10 mouse cellular contexts compared by ENCODE assay signal in the genomic region with DNA sequence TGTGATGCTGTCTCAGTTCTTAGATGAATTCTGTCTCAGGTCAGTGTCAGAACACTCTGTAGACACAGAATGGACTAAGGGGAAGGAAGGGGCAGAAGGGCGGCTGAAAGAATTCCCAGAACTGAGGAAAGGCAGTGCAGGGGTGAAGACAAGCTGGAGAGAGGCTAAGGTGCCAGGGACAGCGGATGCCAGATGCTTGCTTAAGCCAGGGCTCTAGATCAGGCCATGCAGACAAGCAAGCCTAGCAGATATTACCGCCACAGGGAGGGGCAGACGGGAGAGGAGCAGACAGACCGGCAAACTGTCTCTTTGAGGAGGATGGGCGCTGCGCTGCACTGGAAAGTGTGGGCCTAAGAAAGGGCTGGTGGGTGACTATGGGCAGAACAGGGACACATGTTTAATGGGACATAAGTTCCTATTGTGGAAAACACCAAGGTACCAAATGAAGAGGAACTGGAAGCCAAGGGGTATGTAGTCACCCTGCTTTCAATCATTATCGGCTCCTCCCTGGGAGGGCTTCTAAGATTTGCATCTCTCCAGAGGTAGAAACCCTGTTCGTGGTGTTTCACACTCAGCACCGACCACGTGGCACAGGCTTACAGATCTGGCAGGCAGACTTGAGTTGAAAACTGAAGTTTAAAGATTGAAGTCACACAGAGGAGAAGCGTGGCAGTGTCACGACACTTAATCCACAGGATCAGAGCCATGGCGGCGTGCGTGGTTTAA. TPM values are rescaled to one million over a fixed set of nuclear protein-coding genes. Genes with fewer than 3 reads are reported as not detected.
DNase-seq lines count a peak whose midpoint lies in the region; ATAC-seq and TF ChIP-seq lines count a peak whose summit lies in the region.
"Had no signal": no experiment of that assay in that cellular context is flagged by ENCODE, and none has a peak within 500 bp of the region (broad histone marks: within the 10 kb centered on the region; RNA-seq: fewer than 3 reads in every experiment).

No protein-coding gene starts in this region.

- peak; percentile 31 for ATAC-seq in CD4-positive, CD25-positive, alpha-beta regulatory T cell, adult 4 months
- ATAC-seq in heart, embryonic 15.5 days (replicated peaks; ENCODE audit: insufficient number of reproducible peaks, insufficient read depth, low FRiP score, low read depth), result 0 out of 2 replicates have a peak, but pooled peaks have one; percentile 41
- no peak for ATAC-seq in liver, postnatal 0 days

- 0 out of 2 replicates have a peak overlapping the region, but pooled peaks have one; percentile 6 for H3K4me2 ChIP-seq in heart, embryonic 15.5 days
- no peak overlapping the region for H3K4me2 ChIP-seq in liver, postnatal 0 days (ENCODE audit: low read depth, low read length)

- peak; percentile 30 for DNase-seq in gastrocnemius, postnatal 25 days
- DNase-seq in gastrocnemius, postnatal 10 days, result no peak
- DNase-seq in liver, postnatal 0 days, result no peak
- DNase-seq in spleen, postnatal 14 days (ENCODE audit: low spot score in 2 of 2), result no peak
- no peak for DNase-seq in ovary, adult 18-20 months (ENCODE audit: low spot score)
- DNase-seq in frontal cortex, postnatal 10 days (ENCODE audit: low spot score in 2 of 2), result no peak
- DNase-seq: cerebellum, adult 9-10 months had no signal

- H3K36me3 ChIP-seq in heart, embryonic 15.5 days, result no peaks in the 10 kb centered on the region
- no peaks in the 10 kb centered on the region for H3K36me3 ChIP-seq in liver, postnatal 0 days (replicated peaks; ENCODE audit: insufficient read depth, low read length)

- H3K9ac ChIP-seq in heart, embryonic 15.5 days, result no peak overlapping the region
- H3K9ac ChIP-seq in liver, postnatal 0 days (replicated peaks), result no peak overlapping the region

- H3K4me1 ChIP-seq in heart, embryonic 15.5 days (replicated peaks), result peaks cover 70% of the 10 kb centered on the region
- H3K4me1 ChIP-seq in liver, postnatal 0 days (ENCODE audit: insufficient read depth), result peaks cover 28% of the 10 kb centered on the region

- H3K27me3 ChIP-seq in heart, embryonic 15.5 days, result no peaks in the 10 kb centered on the region
- no peaks in the 10 kb centered on the region for H3K27me3 ChIP-seq in liver, postnatal 0 days (ENCODE audit: insufficient read depth, low read length)
- H3K27me3 ChIP-seq: megakaryocyte, embryonic 14.5 days had no signal

- WGBS in heart, embryonic 15.5 days, result 56% methylated on average over 16 of the region's 16 CpGs
- 64% methylated on average over 16 of the region's 16 CpGs for WGBS in liver, postnatal 0 days (ENCODE audit: insufficient replicate concordance)

- peak overlapping the region; percentile 66 for H3K27ac ChIP-seq in heart, embryonic 15.5 days
- peak overlapping the region; percentile 36; the same call in 1 of the 2 replicates for H3K27ac ChIP-seq in liver, postnatal 0 days (ENCODE audit: low read depth)

- H3K4me3 ChIP-seq in heart, embryonic 15.5 days, result no peak overlapping the region
- H3K4me3 ChIP-seq in liver, postnatal 0 days (ENCODE audit: low read depth, low read length), result no peak overlapping the region
- H3K4me3 ChIP-seq: megakaryocyte, embryonic 14.5 days had no signal

- TF ChIP-seq CTCF in liver, postnatal 0 days (IDR thresholded peaks at IDR 0.05; ENCODE audit: low read depth), result no peak

- no peaks in the 10 kb centered on the region for H3K9me3 ChIP-seq in heart, embryonic 15.5 days (replicated peaks)
- no peaks in the 10 kb centered on the region for H3K9me3 ChIP-seq in liver, postnatal 0 days (ENCODE audit: low read length)
- H3K9me3 ChIP-seq: megakaryocyte, embryonic 14.5 days had no signal

- no peak for TF ChIP-seq EP300 in liver, postnatal 0 days (IDR thresholded peaks at IDR 0.05; ENCODE audit: low read depth)

RNA-seq across cellular contexts. Expression of a gene that starts 5.4 kb away (rescaled TPM):
- 1 to 10 TPM; 2.0 to 2.3 TPM for total RNA-seq in gastrocnemius, postnatal 25 days (2021)
- total RNA-seq in gastrocnemius, postnatal 10 days (2021), result 1 to 10 TPM; 6.7 to 7.4 TPM
- polyA plus RNA-seq in CD4-positive, CD25-positive, alpha-beta regulatory T cell, adult 4 months (2017; shearing (Covaris generic)), result 10 to 100 TPM; 19.6 to 29.9 TPM
- polyA plus RNA-seq in heart, embryonic 15.5 days (2015; fragmentation: Nextera tagmentation; extraction: Ambion mirVana), result 11.2 and 14.2 TPM in 2 replicates
- polyA plus RNA-seq in liver, postnatal 0 days (2015; fragmentation: Nextera tagmentation; extraction: Ambion mirVana), result 5.4 and 6.9 TPM in 2 replicates

RNA-seq across cellular contexts. Expression of a gene that starts 5.9 kb away (rescaled TPM):
- 10 to 100 TPM; 85.3 to 87.5 TPM for total RNA-seq in gastrocnemius, postnatal 25 days (2021)
- 100 to 1,000 TPM; 103 to 116 TPM for total RNA-seq in gastrocnemius, postnatal 10 days (2021)
- 100 to 1,000 TPM; 126 to 148 TPM for polyA plus RNA-seq in CD4-positive, CD25-positive, alpha-beta regulatory T cell, adult 4 months (2017; shearing (Covaris generic))
- 84.3 and 85.2 TPM in 2 replicates for polyA plus RNA-seq in heart, embryonic 15.5 days (2015; fragmentation: Nextera tagmentation; extraction: Ambion mirVana)
- 72.2 and 72.9 TPM in 2 replicates for polyA plus RNA-seq in liver, postnatal 0 days (2015; fragmentation: Nextera tagmentation; extraction: Ambion mirVana)
